Mouse (Mus musculus) hindbrain, embryonic 12.5 days (tissue): ENCODE data around the gene Rnf123. TPM values are rescaled to one million over a fixed set of nuclear protein-coding genes. Genes with fewer than 3 reads are reported as not detected.

Source experiments
- ATAC-seq: fragments of 200-750 bp; cut with Nextera tagmentation; 2 replicates; pipeline ENCODE4 v1.8.0; 2017; ENCODE audit warnings: moderate TSS enrichment; ENCODE audit not compliant: low FRiP score
- H3K27ac ChIP-seq: fragments of 300-500 bp; sonication (generic); 2 replicates; pipeline ENCODE4 v1.5.1; 2016; ENCODE audit warnings: mild to moderate bottlenecking
- H3K27me3 ChIP-seq: fragments of 300-500 bp; sonication (generic); 2 replicates; pipeline ENCODE4 v1.6.1; 2016; ENCODE audit warnings: mild to moderate bottlenecking
- H3K36me3 ChIP-seq: fragments of 300-500 bp; sonication (generic); 2 replicates; pipeline ENCODE4 v1.6.1; 2016; ENCODE audit warnings: mild to moderate bottlenecking
- H3K4me1 ChIP-seq: fragments of 300-500 bp; sonication (generic); 2 replicates; pipeline ENCODE4 v1.6.1; 2016
- H3K4me2 ChIP-seq: fragments of 300-500 bp; sonication (generic); replicated peaks from 2 replicates; pipeline ENCODE4 v1.6.1; 2016; ENCODE audit warnings: mild to moderate bottlenecking
- H3K4me3 ChIP-seq: fragments of 300-500 bp; sonication (generic); 2 replicates; pipeline ENCODE4 v1.5.1; 2016; ENCODE audit warnings: mild to moderate bottlenecking
- H3K9ac ChIP-seq: fragments of 300-500 bp; sonication (generic); 2 replicates; pipeline ENCODE4 v1.6.1; 2016; ENCODE audit warnings: mild to moderate bottlenecking, moderate library complexity
- H3K9me3 ChIP-seq: fragments of 300-500 bp; sonication (generic); replicated peaks from 2 replicates; pipeline ENCODE4 v1.6.1; 2016; ENCODE audit warnings: mild to moderate bottlenecking
- WGBS: fragments of 180-500 bp; shearing (Covaris S2); methylation state at CpG from one replicate; pipeline ENCODE4 v1.1.7; 2016; 5-methylcytosine and 5-hydroxymethylcytosine counted together
- microRNA-seq: library from miRNA; unstranded; fragments of <30 nt; microRNA quantifications from one replicate; pipeline ENCODE4, GENCODE M21; 2017
- polyA plus RNA-seq: library from polyadenylated mRNA; unstranded; fragments of >200 nt; fragmentation: Nextera tagmentation; extraction: Ambion mirVana; gene quantifications from 2 replicates; pipeline ENCODE4 v1.2.1, GENCODE M21; 2016

The Rnf123 gene
- polyA plus RNA-seq, 1 experiment from 2014 or later, result 40.7 TPM

DNA sequence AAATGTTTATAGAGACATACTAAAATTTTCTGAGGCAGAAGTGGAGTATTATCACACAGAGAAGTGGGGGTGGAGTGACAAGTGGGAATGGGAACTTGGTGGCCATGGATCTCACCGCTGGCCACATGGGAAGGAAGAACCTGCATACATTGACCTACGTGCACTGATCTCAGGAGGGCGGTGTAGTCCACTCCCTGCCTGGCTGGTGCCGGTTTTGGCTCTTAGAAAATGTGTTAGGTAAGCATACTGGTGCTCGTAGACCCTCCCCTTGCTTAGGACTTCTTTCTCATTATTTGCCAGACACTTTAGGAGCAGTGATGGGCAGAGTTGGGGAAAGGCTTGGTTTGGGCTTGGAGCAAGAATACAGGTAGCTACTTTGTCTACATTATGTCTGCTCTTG, 75.1 kb downstream of the Rnf123 start:
- Histone ChIP-seq H3K36me3 (peaks cover 7% of the 10 kb centered on the region), H3K4me2 (no peak overlapping the region), H3K9ac (no peak overlapping the region), H3K9me3 (no peaks in the 10 kb centered on the region), H3K4me3 (no peak overlapping the region), H3K27ac (no peak overlapping the region), H3K27me3 (no peaks in the 10 kb centered on the region), H3K4me1 (peaks cover 22% of the 10 kb centered on the region)
- ATAC-seq, result no peak
- 93% methylated on average over 5 of the region's 5 CpGs for WGBS

DNA sequence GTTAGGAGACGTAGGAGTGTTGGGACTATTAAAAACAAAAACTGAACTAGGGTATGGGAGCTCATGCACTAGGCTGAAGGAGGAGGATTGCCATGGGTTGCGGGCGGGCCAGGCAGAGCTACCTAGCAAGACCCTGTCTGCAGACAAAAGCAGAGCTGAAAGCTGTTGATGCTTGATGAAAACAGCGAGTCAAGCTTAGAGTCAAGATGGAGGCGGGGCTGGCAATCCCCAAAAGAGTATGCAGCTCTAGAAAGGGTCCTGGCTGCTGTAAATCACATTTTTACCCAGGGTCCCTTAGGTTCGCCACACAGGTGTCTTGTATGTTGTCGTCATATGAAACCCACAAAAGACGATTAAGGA, 79.6 kb downstream of the Rnf123 start:
- peaks cover 26% of the 10 kb centered on the region for H3K4me1 ChIP-seq
- ATAC-seq, result no peak

GRCm38 (mm10) chr9:108002778-108003530, 80.2 kb downstream of the Rnf123 start:
- peak overlapping the region; percentile 96 for H3K9ac ChIP-seq
- peak; percentile 72 for ATAC-seq
- under 1% methylated on average over 50 of the region's 50 CpGs for WGBS

More for the DNA sequence above, 79.6 kb downstream of the Rnf123 start:
- peak overlapping the region; percentile 84 for H3K4me2 ChIP-seq
- H3K36me3 ChIP-seq, result no peaks in the 10 kb centered on the region
- peak overlapping the region; percentile 98 for H3K4me3 ChIP-seq
- peak overlapping the region; percentile 96 for H3K9ac ChIP-seq
- WGBS, result 20% methylated on average over 8 of the region's 8 CpGs
- no peaks in the 10 kb centered on the region for H3K27me3 ChIP-seq
- peak overlapping the region; percentile 96 for H3K27ac ChIP-seq
- no peaks in the 10 kb centered on the region for H3K9me3 ChIP-seq

DNA sequence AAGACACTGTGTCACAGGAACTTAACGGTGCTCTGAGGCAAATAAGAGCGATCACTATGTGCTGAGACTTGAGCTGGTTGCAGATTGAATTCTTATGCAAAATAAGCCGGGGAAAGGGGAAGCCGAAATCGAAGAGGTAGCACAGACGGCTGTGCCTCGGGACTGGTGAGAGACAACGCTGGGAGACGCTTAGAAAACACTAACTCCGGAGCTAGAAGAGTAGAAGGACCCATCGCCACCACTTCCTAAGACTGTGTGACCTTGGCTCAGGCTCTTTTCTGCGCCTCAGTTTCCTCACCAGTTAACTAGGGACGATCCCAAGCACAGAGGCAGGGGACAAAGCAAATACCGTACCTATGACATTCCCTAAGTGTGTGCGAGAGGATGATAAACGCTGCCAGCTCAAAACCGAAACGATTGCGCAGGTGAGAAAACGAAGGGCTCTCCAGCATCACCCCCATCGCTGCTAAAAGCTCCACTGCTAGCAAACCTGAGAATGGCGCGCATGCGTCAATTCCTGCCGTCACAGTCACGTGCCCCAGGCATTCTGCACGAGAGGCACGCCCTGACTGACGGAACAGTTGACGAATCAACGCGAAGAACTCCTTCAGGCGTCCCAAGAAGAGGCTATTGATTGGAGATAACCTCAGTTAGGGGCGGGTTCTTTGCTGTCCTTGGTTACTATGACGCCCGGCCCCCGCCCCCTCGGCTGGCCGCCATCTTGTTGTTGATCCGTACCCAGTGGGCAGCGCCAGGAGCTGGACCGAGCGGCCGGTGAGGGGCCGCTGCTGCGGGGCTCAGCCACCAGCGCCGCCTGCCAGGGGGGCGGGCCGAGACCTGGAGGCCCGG, 81.0 kb downstream of the Rnf123 start, which contains the start of gene Ip6k1:
Ip6k1 (plus strand) TSS at position 580 of the 849 bp plus-strand sequence.
- Histone ChIP-seq H3K4me3 (peak within 1 kb of the TSS; percentile 98), H3K9ac (peak within 1 kb of the TSS; percentile 96), H3K27ac (peak within 1 kb of the TSS; percentile 96), H3K4me2 (peak within 1 kb of the TSS; percentile 84), H3K27me3 (no peaks in the 10 kb centered on the region), H3K9me3 (no peaks in the 10 kb centered on the region), H3K4me1 (peaks cover 26% of the 10 kb centered on the region), H3K36me3 (no peaks in the 10 kb centered on the region)
- peak; percentile 98 for ATAC-seq
- WGBS, result under 1% methylated on average over 51 of the region's 51 CpGs

More at GRCm38 (mm10) chr9:108002778-108003530, 80.2 kb downstream of the Rnf123 start:
- Histone ChIP-seq H3K36me3 (no peaks in the 10 kb centered on the region), H3K27me3 (no peaks in the 10 kb centered on the region), H3K4me1 (peaks cover 26% of the 10 kb centered on the region), H3K4me2 (peak overlapping the region; percentile 84), H3K4me3 (peak overlapping the region; percentile 98), H3K27ac (peak overlapping the region; percentile 96), H3K9me3 (no peaks in the 10 kb centered on the region)

Small RNAs within 50 kb of the gene (microRNA-seq; reads per million reads assigned to microRNA genes)
- not detected for gene Gm47303
- not detected for gene Mir7088

Other genes with a start within 250 kb of the Rnf123 start
- gene Rbm6, start 210.1 kb downstream of the Rnf123 start, polyA plus RNA-seq, result 125 and 135 TPM in 2 replicates
- gene Mon1a, start 195.2 kb downstream of the Rnf123 start, polyA plus RNA-seq, result 17.1 and 20.1 TPM in 2 replicates
- gene Mst1r, start 176.5 kb downstream of the Rnf123 start, polyA plus RNA-seq, result 2.0 and 2.3 TPM in 2 replicates
- gene Actl11, start 154.9 kb downstream of the Rnf123 start, polyA plus RNA-seq, result not detected in 2 replicates
- 7.3 and 7.9 TPM in 2 replicates for gene Camkv, start 147.7 kb downstream of the Rnf123 start, polyA plus RNA-seq
- 15.8 and 17.4 TPM in 2 replicates for gene Traip, start 133.2 kb downstream of the Rnf123 start, polyA plus RNA-seq
- 11.5 and 12.7 TPM in 2 replicates for gene Uba7, start 107.8 kb downstream of the Rnf123 start, polyA plus RNA-seq
- 3.2 and 3.3 TPM in 2 replicates for gene Gm20661, start 100.3 kb downstream of the Rnf123 start, polyA plus RNA-seq
- 51.0 and 52.6 TPM in 2 replicates for gene Inka1, start 97.5 kb downstream of the Rnf123 start, polyA plus RNA-seq
- gene Cdhr4, start 90.8 kb downstream of the Rnf123 start, polyA plus RNA-seq, result 5.5 and 5.7 TPM in 2 replicates
- 0.13 TPM in 1 of 2 replicates, not detected in the other for gene Gm20662, start 87.0 kb downstream of the Rnf123 start, polyA plus RNA-seq
- gene Ip6k1, start 80.8 kb downstream of the Rnf123 start, polyA plus RNA-seq, result 100 and 102 TPM in 2 replicates
- 21.9 and 25.0 TPM in 2 replicates for gene Gmppb, start 34.1 kb downstream of the Rnf123 start, polyA plus RNA-seq
- 3.9 TPM in 2 replicates for gene Amigo3, start 30.2 kb downstream of the Rnf123 start, polyA plus RNA-seq
- 0.31 and 0.72 TPM in 2 replicates for gene Mst1, start 2.9 kb downstream of the Rnf123 start, polyA plus RNA-seq
- gene Apeh, start 11.3 kb upstream of the Rnf123 start, polyA plus RNA-seq, result 54.3 and 58.6 TPM in 2 replicates
- 5.4 and 6.1 TPM in 2 replicates for gene Bsn, start 107.0 kb upstream of the Rnf123 start, polyA plus RNA-seq
- gene Dag1, start 180.6 kb upstream of the Rnf123 start, polyA plus RNA-seq, result 74.7 and 80.4 TPM in 2 replicates
- 79.1 and 81.7 TPM in 2 replicates for gene Nicn1, start 207.1 kb upstream of the Rnf123 start, polyA plus RNA-seq
- 22.1 and 25.9 TPM in 2 replicates for gene Amt, start 213.5 kb upstream of the Rnf123 start, polyA plus RNA-seq
- 332 and 340 TPM in 2 replicates for gene Rhoa, start 222.8 kb upstream of the Rnf123 start, polyA plus RNA-seq
- gene Tcta, start 222.8 kb upstream of the Rnf123 start, polyA plus RNA-seq, result 43.0 and 44.2 TPM in 2 replicates